Mouse (Mus musculus) gastrocnemius, adult 18-20 months (tissue): ENCODE results near the gene Hoga1. TPM values are rescaled to one million over a fixed set of nuclear protein-coding genes. Genes with fewer than 3 reads are reported as not detected.

Source experiments
- DNase-seq: peaks from one replicate; pipeline ENCODE4 v3.0.0; 2021; ENCODE audit warnings: low spot score
- long read RNA-seq, 2 experiments: library from polyadenylated mRNA; stranded (forward); transcript quantifications; one replicate each; pipeline ENCODE4 v2.0.0; 2021
- total RNA-seq, 2 experiments: library from RNA; stranded (reverse); gene quantifications; 2 replicates each; pipeline ENCODE4 v1.2.3; 2021

Gene Hoga1
- total RNA-seq: 1 to 10 TPM; 2.8 to 4.2 TPM
- long read RNA-seq, experiment 1, partial matches to known transcripts: 0 of 1 reads
- long read RNA-seq, experiment 1, other reads (novel, unspliced or antisense): 1 of 1 reads
- long read RNA-seq, experiment 2, partial matches to known transcripts: 0 of 2 reads
- long read RNA-seq, experiment 2, other reads (novel, unspliced or antisense): 2 of 2 reads

DNA sequence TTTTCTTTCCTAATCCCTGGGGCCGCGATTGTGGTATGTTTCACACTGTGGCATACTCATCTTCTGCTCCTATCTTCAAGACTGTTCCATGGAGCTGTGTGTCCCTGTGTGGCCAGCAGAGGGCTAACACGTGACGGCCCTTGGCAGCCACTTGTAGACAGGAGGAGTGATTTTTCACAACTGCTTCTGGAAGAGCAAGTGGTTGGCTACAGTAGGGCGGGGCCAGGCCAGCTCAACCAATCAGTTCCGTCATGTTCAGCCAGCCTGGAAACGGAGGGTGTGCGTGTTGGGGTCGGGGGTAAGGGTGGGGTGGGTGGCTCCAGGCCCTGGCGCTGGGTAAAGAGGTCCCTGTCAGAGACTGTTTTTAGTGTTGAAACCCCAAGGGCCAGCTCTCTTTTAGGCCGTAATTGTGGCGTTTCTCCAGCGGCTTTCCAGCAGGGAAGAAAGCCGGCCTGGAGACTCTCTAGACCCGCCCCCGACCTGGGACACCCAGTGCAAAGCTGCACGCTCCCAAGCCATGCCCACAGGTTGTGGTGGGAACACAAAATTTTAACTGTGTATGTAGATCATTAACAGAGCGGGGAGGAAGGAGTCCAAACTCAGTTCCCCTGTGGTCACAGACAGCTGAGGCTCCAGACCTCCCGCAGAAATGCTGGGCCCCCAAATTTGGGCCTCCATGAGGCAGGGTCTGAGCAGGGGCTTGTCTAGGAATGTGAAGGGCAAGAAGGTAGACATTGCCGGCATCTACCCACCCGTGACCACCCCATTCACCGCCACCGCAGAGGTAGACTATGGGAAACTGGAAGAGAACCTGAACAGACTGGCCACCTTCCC, at the start of gene Hoga1:
Gene Hoga1, plus strand, starts transcription at position 342 of the 834 bp plus-strand sequence.
- DNase-seq: peak; percentile 90

DNA sequence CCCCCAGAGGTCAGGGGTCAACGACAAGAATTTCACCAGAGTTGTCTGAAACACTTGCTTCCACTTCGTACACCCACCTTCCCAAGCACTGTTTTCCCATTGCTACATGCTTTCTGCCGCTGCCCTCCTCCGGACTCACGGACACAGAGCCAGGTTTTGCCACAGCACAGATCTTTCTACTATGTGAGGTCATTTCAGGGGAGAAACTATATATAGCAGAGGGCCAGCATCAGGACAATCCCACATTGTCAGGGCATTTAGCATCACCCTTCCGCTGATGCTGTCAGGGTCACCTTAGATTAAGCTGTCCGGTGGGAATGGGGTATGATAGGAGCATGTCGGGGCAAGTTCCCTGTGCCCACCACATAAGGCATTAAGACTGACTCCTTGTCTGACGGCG, 48.3 kb upstream of the Hoga1 start:
- no peak for DNase-seq

GRCm38 (mm10) chr19:41998770-41999548, 46.5 kb upstream of the Hoga1 start:
- DNase-seq: no peak

DNA sequence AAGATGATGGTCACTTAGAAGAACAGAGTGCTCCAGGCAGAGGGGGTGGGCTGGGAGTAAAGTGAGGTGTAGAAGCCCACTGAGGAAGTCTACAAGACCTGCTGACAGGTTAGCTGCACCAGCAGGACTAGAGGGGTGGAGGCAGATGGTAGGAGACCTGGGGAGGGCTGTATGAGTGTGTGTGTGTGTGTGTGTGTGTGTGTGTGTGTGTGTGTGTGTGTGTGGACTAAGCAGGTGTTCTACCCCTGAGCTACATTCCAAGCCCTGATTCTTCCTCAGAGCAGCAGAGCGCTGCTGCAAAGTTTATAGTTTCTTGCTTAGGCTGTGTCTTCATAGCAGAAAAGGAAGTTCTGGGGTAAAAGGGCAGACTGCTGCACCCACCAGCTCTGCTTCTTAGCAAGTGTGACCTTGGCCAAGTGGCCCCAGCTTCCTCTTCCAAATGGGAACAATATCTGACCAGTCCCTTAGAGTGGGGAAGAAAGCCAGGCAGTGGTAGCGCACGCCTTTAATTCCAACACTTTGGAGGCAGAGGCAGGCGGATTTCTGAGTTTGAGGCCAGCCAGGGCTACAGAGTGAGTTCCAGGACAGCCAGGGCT, 45.6 kb upstream of the Hoga1 start:
- no peak for DNase-seq

DNA sequence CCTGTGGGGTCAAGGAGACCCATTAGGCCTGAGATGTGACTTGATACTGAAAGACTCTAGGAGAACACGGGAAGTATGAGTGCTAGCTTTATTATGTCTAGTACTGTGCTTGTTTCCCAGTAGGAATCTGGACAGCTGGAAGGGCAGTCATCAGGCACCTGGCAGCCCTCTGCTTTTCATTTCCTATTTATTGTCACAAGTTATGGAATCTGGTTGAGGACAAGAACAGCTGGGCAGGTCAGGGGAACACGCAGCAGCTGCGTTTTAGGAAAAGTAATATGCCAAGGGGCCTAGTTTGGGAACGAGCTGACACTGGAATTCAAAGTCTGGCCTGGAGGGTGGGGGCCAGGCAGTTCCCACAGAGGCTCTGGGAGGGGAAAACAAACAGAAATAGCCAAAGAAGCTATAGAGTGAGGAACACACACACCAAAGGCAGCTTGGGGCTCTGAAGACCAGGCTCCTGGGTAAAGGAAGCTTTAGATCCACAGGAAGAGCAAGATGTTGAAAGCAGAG, 44.9 kb upstream of the Hoga1 start:
- DNase-seq: peak; percentile 30

DNA sequence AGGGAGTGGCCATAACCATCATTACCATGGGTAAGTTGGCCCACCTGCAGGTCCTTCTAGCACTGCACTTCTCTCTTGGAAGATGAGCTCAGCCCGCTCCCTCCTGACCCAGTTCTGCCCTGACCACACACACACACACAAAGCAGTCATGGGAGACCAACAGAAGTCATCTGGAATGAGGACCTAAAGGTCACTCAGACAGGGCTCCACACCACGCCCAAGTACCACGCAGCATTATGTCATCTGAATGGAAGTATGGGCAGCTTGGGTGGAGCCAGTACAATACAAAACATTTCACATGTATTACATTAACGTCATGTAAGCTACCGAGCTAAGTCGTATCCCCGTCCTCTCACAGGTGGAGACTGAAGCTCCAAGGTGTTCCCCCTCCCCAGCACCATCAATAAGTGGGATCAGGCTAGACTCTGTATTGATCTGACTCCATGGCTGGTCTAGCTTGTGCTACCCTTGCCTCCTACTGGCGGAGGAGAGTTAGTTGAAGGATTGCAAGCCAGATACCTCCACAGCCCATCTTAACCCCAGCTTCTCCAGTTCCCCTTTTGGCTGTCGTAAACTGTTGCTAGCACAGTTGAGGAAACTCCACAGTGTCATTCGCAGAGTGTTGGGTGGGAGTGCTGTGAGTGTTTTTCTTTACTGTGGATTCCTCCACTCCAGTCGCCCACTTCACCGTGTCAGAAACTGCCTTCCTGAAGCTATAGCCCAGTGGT, 44.0 kb upstream of the Hoga1 start:
- no peak for DNase-seq

DNA sequence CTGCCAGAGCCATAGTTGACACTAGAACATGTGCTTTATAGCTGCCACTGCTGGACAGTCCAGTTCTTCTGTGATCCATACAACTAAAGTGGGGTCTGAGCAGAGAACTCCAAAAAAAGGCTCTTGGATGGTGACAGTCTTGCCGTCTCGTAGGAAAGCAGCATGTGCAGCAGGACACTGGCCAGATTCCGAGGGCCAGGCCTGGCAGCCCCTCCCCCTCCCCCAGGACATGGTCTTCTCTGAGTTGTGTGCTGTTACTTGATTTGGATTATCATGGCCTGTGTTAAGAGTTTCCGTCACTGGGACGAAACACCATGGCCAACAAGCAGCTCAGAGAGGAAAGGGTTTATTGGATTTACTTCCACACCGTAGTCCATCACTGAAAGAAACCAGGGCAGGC, 41.2 kb upstream of the Hoga1 start:
- DNase-seq: no peak

GRCm38 (mm10) chr19:42005616-42006015, 39.8 kb upstream of the Hoga1 start:
- no peak for DNase-seq

DNA sequence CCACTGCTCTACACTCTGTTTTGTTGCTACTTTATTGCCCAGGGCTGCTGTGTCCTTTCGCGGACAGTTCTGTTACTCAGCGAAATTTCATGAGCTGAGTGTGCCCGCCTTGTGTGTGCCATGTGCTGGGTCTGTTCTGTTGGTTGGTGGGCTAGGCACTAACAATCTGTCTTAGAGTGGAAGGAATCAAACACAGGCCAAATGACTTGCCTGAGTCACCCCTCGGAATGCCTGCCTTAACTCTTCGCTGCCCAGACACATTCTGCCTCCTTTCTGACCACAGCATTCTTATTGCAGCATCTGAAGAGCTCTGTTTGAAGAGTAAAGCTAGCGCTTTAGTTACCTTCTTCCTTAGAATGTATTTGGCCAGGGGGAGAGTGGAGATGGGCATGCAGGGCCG, 38.8 kb upstream of the Hoga1 start:
- no peak for DNase-seq

- no peak for DNase-seq
Observed at GRCm38 (mm10) chr19:42008586-42008985, 36.8 kb upstream of the Hoga1 start.

- DNase-seq: no peak
Observed at GRCm38 (mm10) chr19:42009067-42009466, 36.3 kb upstream of the Hoga1 start.

GRCm38 (mm10) chr19:42010436-42010835, 35.0 kb upstream of the Hoga1 start:
- no peak for DNase-seq

- no peak for DNase-seq
Observed at GRCm38 (mm10) chr19:42011123-42011522, 34.3 kb upstream of the Hoga1 start.

DNA sequence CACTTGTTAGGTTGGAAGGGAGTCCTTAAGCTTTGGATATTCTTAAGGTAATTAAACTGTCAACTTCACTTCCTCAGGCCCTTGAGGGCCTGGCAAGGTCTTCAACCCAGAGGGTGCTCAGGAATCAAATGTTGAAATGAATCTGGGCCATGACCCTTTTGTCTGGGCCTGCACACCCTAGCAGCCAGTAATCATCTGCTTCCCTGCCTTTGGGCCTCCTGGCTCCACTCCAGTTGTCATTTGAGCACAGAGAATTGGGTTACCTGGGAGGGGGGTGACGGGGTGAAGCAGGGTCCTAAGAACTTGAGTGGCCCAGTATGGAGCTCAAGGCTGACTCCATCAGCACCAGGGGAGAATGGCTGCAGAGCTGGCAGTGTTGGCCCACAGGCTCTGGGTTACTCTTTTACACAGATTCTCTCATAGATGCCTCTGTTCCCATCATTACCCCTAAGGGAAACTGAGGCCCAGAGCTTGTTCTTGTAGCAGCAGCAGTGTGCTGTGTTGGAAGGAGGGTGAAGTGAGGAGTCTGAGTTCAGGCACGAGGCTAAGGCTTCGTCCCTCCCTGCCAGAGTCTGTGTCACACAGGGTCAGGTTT, 31.1 kb upstream of the Hoga1 start:
- DNase-seq: peak; percentile 76

- DNase-seq: no peak
Observed at GRCm38 (mm10) chr19:42015001-42015400, 30.4 kb upstream of the Hoga1 start.

GRCm38 (mm10) chr19:42016251-42016650, 29.2 kb upstream of the Hoga1 start:
- DNase-seq: no peak

DNA sequence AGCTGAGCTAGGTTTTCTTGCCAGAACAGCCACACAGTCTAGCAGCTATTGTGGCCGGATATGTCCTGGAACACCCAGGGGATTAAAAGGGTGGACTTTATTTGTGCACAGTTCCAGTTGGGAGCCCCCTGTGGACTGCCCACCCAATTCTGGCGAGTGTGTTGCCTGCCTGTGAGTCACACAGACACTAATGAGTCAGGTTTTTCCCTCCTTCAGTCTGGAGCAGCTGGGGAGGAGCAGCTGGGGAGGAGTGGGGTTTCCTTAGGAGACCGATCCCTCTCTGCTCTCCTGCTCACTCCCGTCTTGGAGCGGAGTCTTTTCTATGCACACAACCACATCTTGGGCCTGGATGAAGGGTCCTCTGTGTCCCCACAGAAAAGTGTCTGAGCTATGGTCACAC, 28.6 kb upstream of the Hoga1 start:
- DNase-seq: peak; percentile 67

DNA sequence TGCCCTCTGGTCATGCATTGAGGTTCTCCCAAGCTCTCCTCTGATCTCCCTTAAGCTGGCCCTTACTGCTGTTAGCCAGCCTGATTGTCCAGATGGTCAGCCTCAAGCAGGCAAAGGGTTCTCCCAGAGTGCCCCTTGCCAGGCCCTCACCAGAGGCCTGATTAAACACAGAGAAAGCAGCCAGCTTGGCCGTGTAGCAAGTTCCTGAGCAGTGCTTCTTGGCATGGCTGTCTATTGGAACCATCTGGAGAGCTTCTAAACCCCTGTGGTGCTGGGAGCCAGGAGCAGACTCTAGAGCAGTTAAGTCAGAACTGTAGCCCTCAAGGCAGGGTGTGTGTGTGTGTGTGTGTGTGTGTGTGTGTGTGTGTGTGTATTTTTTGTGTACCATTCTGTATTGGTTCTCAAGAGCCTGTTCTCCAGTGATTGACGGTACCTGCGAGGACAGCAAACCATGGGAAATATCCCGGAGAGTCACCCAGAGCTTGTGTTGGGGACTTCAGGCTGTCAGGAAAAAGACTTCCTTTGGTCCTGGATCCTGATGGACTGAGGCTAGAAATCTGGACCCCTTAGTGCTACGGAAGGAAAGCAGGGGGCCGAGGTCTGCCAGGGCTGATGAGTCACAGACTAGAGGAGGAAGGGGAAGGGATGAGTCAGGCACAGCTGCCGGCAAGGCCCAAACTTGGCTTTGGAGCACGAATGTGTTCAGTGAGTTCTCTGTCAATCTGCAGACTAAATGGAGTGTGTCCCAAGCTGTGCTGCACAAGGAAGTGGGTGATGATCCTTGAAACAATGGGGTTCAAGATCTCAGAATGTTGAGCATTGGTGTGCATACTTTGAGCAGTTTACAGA, 27.8 kb upstream of the Hoga1 start:
- peak; percentile 76 for DNase-seq

DNA sequence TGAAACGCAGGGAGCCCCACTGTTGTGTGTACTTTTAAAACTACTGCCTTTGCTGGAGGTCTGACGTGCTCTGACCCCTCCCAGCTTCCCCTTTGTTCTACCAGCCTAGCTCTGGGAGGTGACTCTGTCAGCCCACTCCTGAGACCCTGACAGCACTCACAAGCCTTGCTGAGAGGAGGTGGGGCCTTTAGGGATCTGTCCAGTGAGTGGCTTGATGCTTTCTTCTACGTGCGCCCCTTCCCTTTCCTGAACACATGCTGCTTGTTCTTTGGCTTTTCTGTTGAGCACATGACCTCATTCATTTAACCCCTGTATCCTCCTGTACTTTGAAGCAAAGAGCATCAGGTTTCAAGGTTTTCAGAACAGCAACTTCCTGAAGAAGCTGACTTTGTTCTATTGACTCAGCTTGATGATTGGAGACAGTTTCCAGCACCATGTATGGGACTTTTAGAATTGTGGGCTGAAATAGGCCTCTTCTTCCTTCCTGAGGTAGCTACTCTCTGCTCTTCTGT, 26.3 kb upstream of the Hoga1 start:
- DNase-seq: no peak
